Mouse (Mus musculus) liver, postnatal 0 days (tissue): ENCODE data around the gene Arrdc3.

ENCODE experiments used
- CTCF ChIP-seq: sonication (generic); IDR thresholded peaks from 2 replicates; pipeline ENCODE4 v1.5.1; 2016; ENCODE audit warnings: antibody characterized with exemption, low read depth
- EP300 ChIP-seq: IDR thresholded peaks from 2 replicates; pipeline ENCODE4 v1.6.1; 2016; ENCODE audit warnings: antibody characterized with exemption, low read depth, mild to moderate bottlenecking

GRCm38 (mm10) chr13:80884377-80884983 lies 1.3 kb downstream of the Arrdc3 start:
- no peak for TF ChIP-seq CTCF
- peak; percentile 41 for TF ChIP-seq EP300
